Mouse (Mus musculus): ENCODE results near the gene Cox5a.

GRCm38 (mm10) chr9:57565741-57566221 lies 44.7 kb downstream of the Cox5a start:
- no peak for TF ChIP-seq CTCF (IDR thresholded peaks at IDR 0.05)
- no peak for TF ChIP-seq POLR2A (IDR thresholded peaks at IDR 0.05; ENCODE audit: insufficient read depth, low read depth, low read length)

Data from heart, adult 2 months (tissue).